Mouse (Mus musculus) adrenal gland, adult 2 months (tissue): Measurements from ENCODE around the gene Hoxb8. TPM values are rescaled to one million over a fixed set of nuclear protein-coding genes. Genes with fewer than 3 reads are reported as not detected.

ENCODE experiments used
- DNase-seq: peaks from one replicate; pipeline ENCODE4 v3.0.0; 2021
- long read RNA-seq: library from polyadenylated mRNA; stranded (forward); transcript quantifications from one replicate; pipeline ENCODE4 v2.0.0, GENCODE M21; 2021
- polyA plus RNA-seq: library from polyadenylated mRNA; depleted of rRNA; stranded (reverse); fragments of >200 nt; gene quantifications from 2 replicates; pipeline ENCODE4 v1.2.3, GENCODE M21; 2012; rRNA removed
- total RNA-seq, 2 experiments: library from RNA; stranded (reverse); gene quantifications; 2 replicates each; pipeline ENCODE4 v1.2.3; 2021

Gene Hoxb8
- total RNA-seq (10 to 100 TPM; 67.3 to 93.9 TPM), polyA plus RNA-seq (357 and 428 TPM in 2 replicates)
- long read RNA-seq, partial matches to known transcripts, result 13 of 20 reads
- long read RNA-seq, other reads (novel, unspliced or antisense), result 3 of 20 reads

- DNase-seq, result peak; percentile 72
Observed at GRCm38 (mm10) chr11:96281855-96282570, at the start of gene Hoxb8. Gene Hoxb8 (plus strand): TSS chr11:96281905.

GRCm38 (mm10) chr11:96234906-96235305, 46.8 kb upstream of the Hoxb8 start:
- DNase-seq, result peak; percentile 60

- peak; percentile 62 for DNase-seq
Observed at GRCm38 (mm10) chr11:96240211-96240610, 41.5 kb upstream of the Hoxb8 start.

- peak; percentile 85 for DNase-seq
Observed at GRCm38 (mm10) chr11:96250901-96251300, 30.8 kb upstream of the Hoxb8 start.

- peak; percentile 72 for DNase-seq
Observed at GRCm38 (mm10) chr11:96251480-96252031, 30.1 kb upstream of the Hoxb8 start.

- DNase-seq, result peak; percentile 58
Observed at GRCm38 (mm10) chr11:96252541-96253120, 29.1 kb upstream of the Hoxb8 start.

- DNase-seq, result peak; percentile 70
Observed at GRCm38 (mm10) chr11:96254221-96254620, 27.5 kb upstream of the Hoxb8 start.

- DNase-seq, result peak; percentile 67
Observed at GRCm38 (mm10) chr11:96255111-96255995, 26.4 kb upstream of the Hoxb8 start.

GRCm38 (mm10) chr11:96255996-96256445, 25.7 kb upstream of the Hoxb8 start:
- DNase-seq, result peak; percentile 63

GRCm38 (mm10) chr11:96257141-96257540, 24.6 kb upstream of the Hoxb8 start:
- peak; percentile 31 for DNase-seq

GRCm38 (mm10) chr11:96259038-96259437, 22.7 kb upstream of the Hoxb8 start:
- DNase-seq, result peak; percentile 46

- peak; percentile 18 for DNase-seq
Observed at GRCm38 (mm10) chr11:96259511-96259910, 22.2 kb upstream of the Hoxb8 start.

GRCm38 (mm10) chr11:96260310-96260970, 21.3 kb upstream of the Hoxb8 start:
- peak; percentile 93 for DNase-seq

GRCm38 (mm10) chr11:96261323-96261890, 20.3 kb upstream of the Hoxb8 start:
- DNase-seq, result peak; percentile 94

- peak; percentile 82 for DNase-seq
Observed at GRCm38 (mm10) chr11:96262262-96262830, 19.4 kb upstream of the Hoxb8 start.

GRCm38 (mm10) chr11:96263636-96264389, 17.9 kb upstream of the Hoxb8 start:
- peak; percentile 63 for DNase-seq

- peak; percentile 51 for DNase-seq
Observed at GRCm38 (mm10) chr11:96264390-96265020, 17.2 kb upstream of the Hoxb8 start.

- peak; percentile 87 for DNase-seq
Observed at GRCm38 (mm10) chr11:96265954-96266353, 15.8 kb upstream of the Hoxb8 start.
